Mouse (Mus musculus) limb, embryonic 13.5 days (tissue): ENCODE results near the gene Mrps14. TPM values are rescaled to one million over a fixed set of nuclear protein-coding genes. Genes with fewer than 3 reads are reported as not detected.

Experiments used
- polyA plus RNA-seq: library from polyadenylated mRNA; unstranded; fragments of >200 nt; fragmentation: Nextera tagmentation; extraction: Ambion mirVana; gene quantifications from 2 replicates; pipeline ENCODE4 v1.2.1, GENCODE M21; 2015

Gene Mrps14
- polyA plus RNA-seq, 1 experiment from 2014 or later: 246 TPM

Other genes starting within 250 kb of the Mrps14 start
- gene 4930523C07Rik, start 150.8 kb upstream of the Mrps14 start, polyA plus RNA-seq: 11.8 TPM in 2 replicates
- 1.3 and 2.0 TPM in 2 replicates for gene Tnn, start 41.6 kb upstream of the Mrps14 start, polyA plus RNA-seq
- gene Cacybp, start 17.7 kb downstream of the Mrps14 start, polyA plus RNA-seq: 223 and 224 TPM in 2 replicates